Mouse (Mus musculus): ENCODE measurements at regions not wholly inside any gene's neighbourhood (a gene's known extent, or its start where the extent isn't known, plus 50 kb on each side); places are given as distances from the start of the nearest gene placed in this dataset.

DNA sequence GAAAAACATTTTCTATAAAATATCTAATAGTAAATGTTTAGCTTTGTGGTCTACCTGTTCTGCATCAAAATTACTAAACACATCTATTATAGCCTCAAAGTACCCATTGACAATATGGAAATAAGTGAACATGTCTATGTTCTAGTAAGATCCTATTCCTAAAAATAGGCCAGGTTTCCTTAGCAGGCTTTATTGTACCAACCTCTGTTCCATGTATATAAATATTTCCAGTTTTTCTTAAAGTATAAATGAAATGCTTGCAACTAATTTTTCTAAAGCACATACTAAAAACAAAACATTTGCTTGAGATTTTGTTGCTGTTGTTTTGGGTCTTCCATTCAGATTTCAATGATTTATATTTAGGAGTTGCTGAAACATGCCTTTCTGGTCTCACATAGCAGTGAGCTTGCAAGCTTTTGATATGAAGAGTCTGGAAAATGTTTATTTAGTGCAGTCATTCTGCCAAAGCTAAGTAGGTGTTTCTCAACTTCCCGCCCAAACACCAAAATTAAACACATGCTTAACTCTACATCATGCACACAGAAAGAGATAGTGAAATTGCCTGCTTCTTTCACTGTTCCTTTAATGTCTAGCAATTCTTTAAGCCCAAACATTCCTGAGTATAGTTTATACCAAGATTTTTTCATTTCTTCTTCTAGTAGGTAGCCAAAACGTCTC, 380.6 kb upstream of the Gli3 start:
- ChIA-PET CTCF (no interaction called here), POLR2A (no interaction called here)
- H3K27me3 ChIP-seq = peaks cover 29% of the 10 kb centered on the region
- TF ChIP-seq CTCF (IDR thresholded peaks at IDR 0.05) = no peak
- DNase-seq (ENCODE audit: low read depth, low spot score) (no peak), ATAC-seq (no peak)
- in situ Hi-C loops (cut with MboI; ENCODE audit: low pct_unique_long_range_greater_than_20kb) = no loop called here

- ATAC-seq = no peak
- in situ Hi-C loops (cut with MboI; ENCODE audit: low pct_unique_long_range_greater_than_20kb) = no loop called here
- H3K27me3 ChIP-seq = no peaks in the 10 kb centered on the region
- no peak for TF ChIP-seq CTCF (IDR thresholded peaks at IDR 0.05)
- ChIA-PET CTCF (interaction anchor here (1.3 kb wide), 1 partner anchor 30 kb away, joined by 3 read pairs; no protein-coding TSS in a partner anchor), POLR2A (no interaction called here)
- no peak for DNase-seq (ENCODE audit: low read depth, low spot score)
These were observed 368.2 kb upstream of the Gli3 start for GRCm38 (mm10) chr13:15094836-15095235.

DNA sequence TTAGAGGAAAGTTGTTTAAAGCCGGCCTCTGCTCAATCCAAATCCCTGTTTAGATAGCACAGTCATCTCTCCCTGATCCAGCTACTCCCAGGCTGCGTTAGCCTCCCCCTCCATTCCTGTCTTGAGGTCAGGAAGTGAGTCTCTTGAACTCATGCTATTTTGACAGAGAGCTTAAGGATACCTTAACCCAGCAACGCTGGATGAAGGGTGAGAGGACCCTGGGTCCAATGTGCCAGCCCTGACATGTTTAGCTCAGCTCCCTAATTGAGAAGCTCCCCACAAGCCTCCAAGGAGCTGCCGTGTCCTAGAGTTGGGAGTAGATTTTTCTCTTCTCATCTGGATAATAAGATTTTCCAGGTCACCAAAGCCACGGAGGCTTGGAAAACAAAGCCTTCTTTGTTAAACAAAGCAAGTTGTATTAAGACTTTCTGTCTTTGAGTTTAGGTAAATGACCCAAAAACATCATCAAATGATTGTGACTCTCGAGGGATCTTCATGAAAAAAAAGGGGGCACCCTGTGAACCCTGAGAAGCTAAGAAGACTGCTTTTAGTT, 355.2 kb upstream of the Gli3 start:
- in situ Hi-C loops (cut with MboI; ENCODE audit: low pct_unique_long_range_greater_than_20kb) = no loop called here
- CTCF ChIA-PET = no interaction called here
- no peak for DNase-seq (ENCODE audit: low read depth, low spot score)
- no peak for ATAC-seq
- peaks cover 22% of the 10 kb centered on the region for H3K27me3 ChIP-seq
- no peak for TF ChIP-seq CTCF (IDR thresholded peaks at IDR 0.05)
- POLR2A ChIA-PET = no interaction called here

DNA sequence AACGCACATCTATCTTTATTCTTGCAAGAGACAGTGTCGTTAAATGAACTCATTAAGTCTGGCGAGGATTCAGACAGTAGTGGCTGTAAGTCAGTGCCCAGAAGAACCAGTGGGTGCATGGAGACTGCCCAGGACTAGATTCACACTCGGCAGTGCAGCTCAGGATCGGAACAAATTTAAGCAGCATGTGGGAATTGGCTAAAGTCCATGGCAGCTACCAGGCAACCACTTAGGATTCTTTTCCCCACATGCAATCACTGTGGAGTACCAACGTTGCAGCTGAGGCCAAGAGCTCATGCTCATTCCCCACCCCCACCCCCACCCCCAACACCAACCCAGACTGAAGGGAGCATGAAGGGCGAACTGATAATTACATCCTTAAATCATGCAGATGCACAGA, 349.7 kb upstream of the Gli3 start:
- TF ChIP-seq CTCF (IDR thresholded peaks at IDR 0.05) = no peak
- POLR2A ChIA-PET = no interaction called here
- H3K27me3 ChIP-seq = peaks cover 15% of the 10 kb centered on the region
- CTCF ChIA-PET = no interaction called here
- DNase-seq (ENCODE audit: low read depth, low spot score) = no peak
- no peak for ATAC-seq
- in situ Hi-C loops (cut with MboI; ENCODE audit: low pct_unique_long_range_greater_than_20kb) = no loop called here

- H3K27me3 ChIP-seq = peaks cover 3% of the 10 kb centered on the region
- DNase-seq (ENCODE audit: low read depth, low spot score) = no peak
- in situ Hi-C loops (cut with MboI; ENCODE audit: low pct_unique_long_range_greater_than_20kb) = no loop called here
- TF ChIP-seq CTCF (IDR thresholded peaks at IDR 0.05) = no peak
- ATAC-seq = no peak
- POLR2A ChIA-PET = no interaction called here
- CTCF ChIA-PET = no interaction called here
These were observed 332.8 kb upstream of the Gli3 start for GRCm38 (mm10) chr13:15130249-15130648.

DNA sequence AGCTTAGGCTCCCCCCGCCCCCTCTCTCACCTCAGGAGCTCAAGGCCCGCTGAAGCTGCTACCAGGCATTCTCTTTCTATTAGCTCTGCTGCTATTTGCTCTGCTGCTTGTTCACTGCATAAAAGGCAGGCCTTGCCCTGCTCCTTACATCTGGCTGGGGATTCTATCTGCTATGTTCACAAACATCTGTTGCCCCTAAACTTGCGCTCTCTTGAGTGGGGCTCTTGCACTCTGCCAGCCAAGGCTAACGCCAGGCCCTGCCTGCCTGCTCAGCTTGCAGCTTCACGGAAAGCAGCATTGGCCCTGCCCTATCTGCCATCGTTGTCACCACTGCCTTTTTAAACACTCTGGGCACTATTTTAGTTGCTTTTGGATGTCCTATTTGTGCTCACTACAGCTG, 316.9 kb upstream of the Gli3 start:
- CTCF ChIA-PET = no interaction called here
- POLR2A ChIA-PET = no interaction called here
- ATAC-seq (no peak), DNase-seq (ENCODE audit: low read depth, low spot score) (no peak)
- TF ChIP-seq CTCF (IDR thresholded peaks at IDR 0.05) = no peak
- H3K27me3 ChIP-seq = no peaks in the 10 kb centered on the region
- in situ Hi-C loops (cut with MboI; ENCODE audit: low pct_unique_long_range_greater_than_20kb) = no loop called here

GRCm38 (mm10) chr13:15180898-15181297, 282.1 kb upstream of the Gli3 start:
- DNase-seq (ENCODE audit: low read depth, low spot score) (no peak), ATAC-seq (no peak)
- in situ Hi-C loops (cut with MboI; ENCODE audit: low pct_unique_long_range_greater_than_20kb) = no loop called here
- ChIA-PET POLR2A (no interaction called here), CTCF (no interaction called here)
- TF ChIP-seq CTCF (IDR thresholded peaks at IDR 0.05) = no peak
- no peaks in the 10 kb centered on the region for H3K27me3 ChIP-seq

GRCm38 (mm10) chr13:15211635-15212352, 251.2 kb upstream of the Gli3 start:
- H3K27me3 ChIP-seq = no peaks in the 10 kb centered on the region
- POLR2A ChIA-PET = no interaction called here
- CTCF ChIA-PET = no interaction called here

GRCm38 (mm10) chr13:15212353-15212850, 250.6 kb upstream of the Gli3 start:
- POLR2A ChIA-PET = no interaction called here
- no peaks in the 10 kb centered on the region for H3K27me3 ChIP-seq
- DNase-seq (ENCODE audit: low read depth, low spot score) (no peak), ATAC-seq (no peak)
- in situ Hi-C loops (cut with MboI; ENCODE audit: low pct_unique_long_range_greater_than_20kb) = no loop called here
- CTCF ChIA-PET = no interaction called here
- TF ChIP-seq CTCF (IDR thresholded peaks at IDR 0.05) = no peak

More at GRCm38 (mm10) chr13:15211635-15212352, 251.2 kb upstream of the Gli3 start:
- no peak for TF ChIP-seq CTCF (IDR thresholded peaks at IDR 0.05)
- DNase-seq (ENCODE audit: low read depth, low spot score) (no peak), ATAC-seq (no peak)
- in situ Hi-C loops (cut with MboI; ENCODE audit: low pct_unique_long_range_greater_than_20kb) = no loop called here

- POLR2A ChIA-PET = no interaction called here
- TF ChIP-seq CTCF (IDR thresholded peaks at IDR 0.05) = no peak
- ATAC-seq = peak; percentile 82
- in situ Hi-C loops (cut with MboI; ENCODE audit: low pct_unique_long_range_greater_than_20kb) = no loop called here
- no peak for DNase-seq (ENCODE audit: low read depth, low spot score)
- no peaks in the 10 kb centered on the region for H3K27me3 ChIP-seq
- CTCF ChIA-PET = no interaction called here
These were observed 241.7 kb upstream of the Gli3 start for GRCm38 (mm10) chr13:15221322-15221721.

DNA sequence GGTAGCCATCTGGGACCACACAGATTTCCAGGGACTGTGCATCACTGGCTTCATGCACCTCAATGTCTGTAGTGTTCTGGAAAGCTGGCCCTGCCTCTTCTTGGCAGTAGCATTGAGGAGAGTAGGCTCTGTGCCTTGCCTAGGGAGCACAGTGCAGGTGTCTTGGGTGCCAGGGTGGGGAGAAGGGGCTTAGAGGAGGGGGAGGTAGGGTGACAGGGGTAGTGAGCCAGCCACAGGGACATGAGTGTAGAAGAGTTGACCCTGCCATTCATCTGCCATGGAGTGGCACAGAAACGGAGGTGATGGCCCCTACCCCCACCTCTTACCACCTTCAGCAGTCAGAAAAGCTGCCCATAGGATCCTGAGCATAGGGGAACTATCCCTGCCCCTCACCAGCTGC, 235.4 kb upstream of the Gli3 start:
- CTCF ChIA-PET = no interaction called here
- no peak for TF ChIP-seq CTCF (IDR thresholded peaks at IDR 0.05)
- DNase-seq (ENCODE audit: low read depth, low spot score) (no peak), ATAC-seq (no peak)
- POLR2A ChIA-PET = no interaction called here
- in situ Hi-C loops (cut with MboI; ENCODE audit: low pct_unique_long_range_greater_than_20kb) = no loop called here
- peaks cover 4% of the 10 kb centered on the region for H3K27me3 ChIP-seq

Data from Patski (cell line).